Mouse (Mus musculus): ENCODE measurements around the gene Apom.

DNA sequence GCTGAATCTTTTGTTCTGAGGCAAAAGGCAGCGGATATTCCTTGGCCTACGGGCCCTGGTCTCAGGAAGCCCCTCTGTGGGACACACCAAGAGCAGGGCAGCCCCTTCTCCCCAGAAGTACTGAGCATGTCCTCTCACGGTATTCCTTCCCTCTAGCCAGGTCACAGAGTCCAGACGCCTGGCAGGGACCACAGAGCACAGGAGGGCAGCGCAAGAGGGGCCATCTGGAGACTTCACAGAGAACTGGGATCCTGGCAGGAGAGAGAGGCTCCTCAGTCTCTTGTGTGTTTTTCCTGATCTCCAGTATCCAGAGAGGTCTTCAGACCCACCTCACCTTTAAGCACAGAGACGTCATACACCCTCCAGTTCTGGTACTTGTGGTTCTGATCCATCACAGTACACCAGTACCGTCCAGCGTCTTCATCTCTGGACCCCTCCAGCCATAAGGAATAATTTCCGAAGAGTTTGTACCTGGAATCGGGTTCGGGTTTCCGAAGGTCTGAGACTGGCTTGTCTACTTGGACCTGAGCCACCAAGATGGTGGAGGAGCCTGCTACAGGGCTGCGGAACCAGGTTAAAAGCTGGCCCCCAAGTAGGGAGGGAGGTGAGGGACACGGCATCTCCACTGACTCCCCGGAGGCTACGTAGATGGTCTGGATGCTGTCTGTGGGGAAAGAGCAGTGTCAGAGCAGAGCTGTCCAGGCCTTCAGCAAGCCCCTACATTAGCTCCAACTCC, 48.8 kb downstream of the Apom start:
- no peak for TF ChIP-seq EP300 (IDR thresholded peaks at IDR 0.05; ENCODE audit: low read depth)
- no peak for TF ChIP-seq CTCF (IDR thresholded peaks at IDR 0.05; ENCODE audit: low read depth)

All from heart, postnatal 0 days (tissue).